Mouse (Mus musculus) spleen, postnatal 36 days (tissue): ENCODE data around the gene Slc1a1.

Experiments
- DNase-seq, 2 experiments: peaks; one replicate each; pipeline ENCODE4 v3.0.0; 2022; ENCODE audit warnings: low spot score in 2 of 2, mixed read lengths in 1 of 2

Slc1a1 gene

DNA sequence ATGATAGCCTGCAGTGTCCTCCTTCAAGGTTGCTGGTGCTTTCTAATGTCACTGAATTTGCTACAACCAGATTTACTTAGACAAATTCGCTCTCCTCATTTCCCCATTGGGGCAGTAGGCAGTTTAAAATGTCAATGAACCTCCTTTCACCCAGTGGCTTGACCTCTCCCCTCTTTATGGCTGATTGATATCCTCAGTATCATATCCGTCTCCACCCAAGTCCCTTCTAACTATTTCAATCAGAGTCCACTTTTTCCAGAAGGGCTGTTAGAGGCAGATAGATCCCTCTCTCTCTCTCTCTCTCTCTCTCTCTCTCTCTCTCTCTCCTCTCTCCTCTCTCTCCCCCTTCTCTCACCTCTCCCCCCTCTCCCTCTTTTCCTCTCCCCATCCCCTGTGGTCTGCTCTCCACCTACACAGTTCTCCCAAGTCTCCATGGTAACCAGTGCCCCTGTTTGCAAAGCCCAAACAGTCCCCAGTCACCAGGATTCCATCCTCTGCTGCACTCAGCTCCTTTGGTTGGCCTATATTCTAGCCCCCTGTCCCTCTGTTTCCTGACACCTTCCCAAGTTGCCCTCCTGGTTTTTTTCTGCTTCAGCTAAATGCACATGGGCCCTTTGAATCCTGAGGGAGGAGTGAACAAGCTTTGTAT is 80.9 kb downstream of the Slc1a1 start:
- DNase-seq, result no peak

DNA sequence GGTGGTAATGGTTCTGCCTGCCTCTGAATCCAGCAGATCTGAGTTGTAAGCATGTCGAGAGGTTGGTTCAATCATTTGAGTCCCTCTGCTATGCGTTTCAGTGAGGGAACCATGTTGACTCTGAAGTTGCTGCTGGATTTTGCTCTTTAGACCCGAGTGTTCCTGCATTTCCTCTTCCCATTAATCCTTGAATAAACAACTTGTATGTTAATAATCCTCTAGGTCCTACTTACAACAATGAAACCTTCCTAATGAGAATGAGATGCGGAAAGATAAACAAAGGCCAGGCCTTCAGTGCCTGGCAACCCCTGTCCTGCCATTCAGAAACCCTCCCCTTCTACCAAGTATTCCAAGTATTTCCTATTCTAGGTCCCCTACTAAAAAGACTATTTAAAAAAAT is 81.6 kb downstream of the Slc1a1 start:
- no peak for DNase-seq

DNA sequence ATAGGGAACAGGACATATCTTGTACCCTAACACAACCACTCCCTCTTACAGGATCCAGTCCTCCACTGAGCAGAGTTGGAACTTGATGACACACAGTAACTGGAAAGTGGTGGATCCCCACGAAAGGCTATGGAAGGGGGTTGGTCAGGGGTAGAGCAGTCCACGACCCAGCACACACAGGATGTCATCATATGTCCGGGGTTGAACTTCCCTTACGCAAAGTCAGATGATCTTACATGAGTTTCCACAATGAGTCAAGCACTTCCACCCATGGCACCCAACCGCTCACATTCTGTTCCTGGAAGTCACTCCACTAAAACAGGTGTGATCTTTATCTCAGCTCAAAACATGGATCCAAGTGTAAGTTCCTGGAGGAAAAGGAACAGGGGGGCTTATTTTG is 83.0 kb downstream of the Slc1a1 start:
- no peak for DNase-seq

DNA sequence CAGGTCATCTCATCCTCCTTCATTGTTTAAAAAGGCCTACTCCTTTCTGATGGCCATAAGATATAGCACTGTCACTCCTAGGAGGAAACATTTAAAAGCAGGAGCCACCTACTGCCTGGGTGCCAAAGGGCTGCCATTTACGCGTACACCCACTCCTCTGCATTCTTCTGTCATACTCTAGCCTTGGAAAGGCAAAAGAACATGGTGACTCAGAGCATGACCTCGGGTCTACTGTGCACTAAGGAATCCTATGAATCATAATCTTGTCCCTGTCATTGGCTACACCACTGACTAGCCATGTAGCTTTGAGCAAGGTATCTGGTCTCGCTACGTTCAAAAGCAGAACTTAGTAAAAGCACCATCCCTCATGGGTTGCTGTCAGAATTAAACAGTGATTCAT is 91.5 kb downstream of the Slc1a1 start:
- no peak for DNase-seq

DNA sequence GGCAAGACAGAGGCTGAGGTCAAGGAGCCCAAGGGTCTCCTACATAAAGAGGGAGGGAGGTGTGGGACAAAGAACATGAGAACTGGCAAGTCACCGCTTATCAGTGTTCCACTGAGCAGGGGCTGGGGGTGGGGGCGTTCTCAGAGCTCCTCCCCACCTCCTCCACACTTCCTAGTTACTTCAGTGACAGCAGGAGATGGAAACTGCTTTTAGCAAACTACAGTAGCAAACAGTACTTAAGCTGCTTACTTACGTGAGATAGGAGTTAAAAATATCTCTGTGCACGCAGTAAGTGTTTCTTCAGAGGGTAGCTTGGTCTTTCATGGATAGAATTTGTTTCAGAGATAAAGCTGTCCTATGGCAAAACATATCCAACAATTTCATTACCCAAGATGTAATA is 92.5 kb downstream of the Slc1a1 start:
- DNase-seq, result no peak

DNA sequence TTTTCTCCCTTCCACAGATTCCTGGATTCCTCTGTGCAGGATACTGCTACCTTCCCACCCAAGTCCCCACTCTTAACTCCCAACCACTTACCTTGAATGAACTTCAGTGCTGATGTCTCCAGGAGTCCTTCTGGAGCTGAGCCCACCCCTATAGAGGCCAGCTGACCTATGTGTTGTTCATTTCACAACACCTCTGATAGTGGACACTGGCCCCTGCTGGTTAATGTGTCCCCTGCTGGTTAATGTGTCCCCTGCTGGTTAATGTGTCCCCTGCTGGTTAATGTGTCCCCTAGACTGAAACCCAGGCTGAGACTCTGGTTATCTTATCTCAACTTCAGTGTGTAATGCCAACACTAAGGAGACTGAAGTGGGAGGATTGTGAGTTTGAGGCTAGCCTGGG is 94.2 kb downstream of the Slc1a1 start:
- DNase-seq, result no peak

DNA sequence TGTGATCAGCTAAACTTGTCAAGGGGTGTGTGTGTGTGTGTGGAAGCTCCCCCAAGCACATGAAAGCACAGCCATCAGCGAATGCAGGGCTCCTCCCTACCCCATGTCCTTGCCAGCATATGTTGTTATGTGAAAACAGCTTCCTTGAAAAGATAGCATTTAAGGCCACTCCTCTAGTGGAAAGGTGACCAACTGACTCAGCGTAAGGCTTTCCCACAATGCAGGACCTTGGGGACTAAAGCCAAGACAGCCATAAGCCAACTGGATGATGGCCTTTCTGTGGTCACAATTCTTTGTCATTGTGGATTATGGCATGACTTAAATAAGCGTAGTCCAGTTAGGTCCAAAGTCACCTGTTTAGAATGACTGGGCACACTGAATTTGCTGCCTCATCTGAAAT is 100.0 kb downstream of the Slc1a1 start:
- DNase-seq, result no peak

DNA sequence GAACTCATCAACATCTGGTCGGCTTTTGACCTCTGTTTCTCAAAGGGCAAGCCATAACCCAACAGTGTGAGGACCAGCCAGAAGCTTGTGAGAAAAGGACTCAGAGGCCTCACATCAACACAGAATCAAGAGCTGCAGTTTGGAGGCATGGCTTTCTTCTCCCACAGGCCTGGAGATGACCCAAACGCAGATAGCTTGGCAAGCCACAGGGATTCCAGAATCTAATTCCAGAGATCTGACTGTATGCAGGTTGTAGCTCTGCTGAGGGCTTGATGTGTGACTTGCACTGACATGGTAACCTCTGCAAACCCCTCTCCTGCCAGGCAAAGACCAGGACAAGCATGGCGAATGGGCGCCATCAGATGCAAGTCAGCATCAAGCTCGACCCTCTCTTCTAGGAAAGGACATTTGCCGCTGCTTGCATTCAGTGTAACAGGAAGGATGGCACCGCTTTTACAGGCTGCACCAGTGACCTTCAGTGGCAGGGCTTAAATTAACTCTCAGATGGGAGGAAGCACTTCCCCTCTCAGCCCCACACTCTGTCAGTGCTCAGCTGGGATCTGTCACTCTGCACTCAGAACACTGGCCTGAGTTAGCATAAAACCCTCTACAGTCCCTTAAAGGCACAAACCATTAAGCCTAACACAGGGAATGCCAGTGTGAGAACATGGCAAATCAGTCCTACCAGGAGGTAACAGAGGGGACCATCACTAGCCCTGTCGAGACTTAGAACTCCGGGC is 105.5 kb downstream of the Slc1a1 start:
- DNase-seq, result no peak

DNA sequence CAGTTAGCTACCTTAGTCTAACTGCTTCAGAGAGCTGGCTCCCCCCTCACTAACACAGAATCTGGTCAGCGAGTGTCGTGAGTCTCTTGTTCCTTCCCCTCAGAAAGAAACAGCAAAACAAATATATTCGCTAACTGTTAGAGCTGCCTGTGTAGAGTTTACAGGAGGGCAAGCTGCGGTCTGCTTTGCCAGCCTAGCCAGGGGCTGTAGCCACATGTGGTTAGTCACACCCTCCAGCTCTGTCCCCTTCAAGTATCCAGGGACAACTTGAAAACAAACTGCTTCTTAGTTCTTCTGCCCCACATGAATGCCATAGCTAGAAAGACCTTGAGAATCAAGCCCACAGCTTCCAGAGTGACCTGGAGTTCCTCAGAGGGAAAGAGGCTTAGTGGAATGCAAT is 106.4 kb downstream of the Slc1a1 start:
- DNase-seq, result no peak

DNA sequence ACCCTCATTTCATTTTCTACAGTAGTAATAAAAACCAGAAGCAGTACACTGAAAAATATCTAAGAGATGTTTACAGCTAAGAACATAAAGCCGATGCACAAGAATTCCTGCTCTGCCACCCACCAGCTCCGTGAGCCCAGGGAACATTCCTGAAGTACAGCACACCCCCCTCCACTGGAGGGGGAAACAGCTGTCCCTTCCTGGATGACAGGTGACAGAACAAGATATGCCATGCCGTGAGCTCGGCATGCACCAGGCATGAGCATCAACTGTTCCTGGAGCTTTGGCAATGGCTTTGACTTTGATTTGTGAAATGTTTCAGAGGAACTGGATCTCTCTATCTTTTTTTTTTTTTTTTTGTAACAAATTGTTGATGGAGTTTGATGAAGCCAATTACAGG is 111.9 kb downstream of the Slc1a1 start:
- no peak for DNase-seq

DNA sequence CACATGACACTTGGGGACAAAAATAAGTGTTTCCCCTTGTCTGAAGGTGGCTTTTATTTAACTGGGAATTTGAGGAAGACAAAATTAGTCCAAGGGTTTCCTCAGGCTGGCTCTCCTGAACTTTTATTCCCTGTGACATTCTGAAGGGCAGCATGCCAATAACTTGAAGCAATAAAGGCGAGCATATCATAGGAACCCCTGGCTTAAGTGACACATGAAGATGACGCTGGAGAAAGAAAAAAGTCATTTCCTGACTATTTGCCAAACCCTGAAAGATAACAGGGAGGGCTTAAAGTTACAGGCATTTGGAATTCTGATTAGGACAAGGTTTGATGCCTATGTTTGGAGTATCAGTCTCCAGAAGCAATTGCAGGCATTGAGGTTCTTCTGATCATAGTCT is 112.5 kb downstream of the Slc1a1 start:
- DNase-seq, result no peak

DNA sequence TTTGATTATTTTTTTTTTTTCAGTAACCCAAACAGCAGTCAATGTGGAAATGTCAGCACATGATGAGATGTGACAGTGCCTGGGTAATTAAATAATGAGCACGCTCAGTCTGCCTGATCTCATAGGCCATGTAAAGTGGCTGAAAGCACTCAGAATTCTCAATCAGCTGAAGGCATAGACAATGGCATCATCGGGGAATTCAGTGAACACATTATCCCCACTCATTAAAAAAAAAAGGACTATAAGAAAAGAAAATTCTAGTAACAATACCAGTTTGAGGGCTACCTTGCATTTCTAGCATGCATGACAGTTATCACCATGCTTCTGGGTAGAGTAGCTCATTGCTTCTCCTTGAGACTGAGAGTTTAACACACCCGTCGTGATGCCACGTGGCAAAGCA is 116.4 kb downstream of the Slc1a1 start:
- no peak for DNase-seq

DNA sequence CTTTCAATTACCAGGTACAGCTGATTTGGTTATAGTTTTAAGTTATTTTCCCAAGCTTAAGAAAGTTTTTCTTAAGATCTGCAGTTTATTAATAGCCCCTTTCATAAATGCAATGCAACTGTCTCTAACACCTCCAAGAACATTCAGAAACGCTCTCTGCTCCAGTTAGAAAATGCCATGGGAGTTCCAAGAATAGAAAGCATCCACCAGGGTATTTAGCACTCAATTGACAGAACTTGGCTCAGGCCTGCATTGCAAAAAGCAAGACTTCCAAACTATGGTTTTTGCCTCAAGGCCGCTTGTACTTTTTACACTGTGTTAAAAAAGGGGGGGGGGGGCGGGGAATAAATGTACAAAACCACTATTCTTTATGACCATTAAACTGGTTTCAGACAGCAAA is 128.3 kb downstream of the Slc1a1 start:
- DNase-seq, result no peak

DNA sequence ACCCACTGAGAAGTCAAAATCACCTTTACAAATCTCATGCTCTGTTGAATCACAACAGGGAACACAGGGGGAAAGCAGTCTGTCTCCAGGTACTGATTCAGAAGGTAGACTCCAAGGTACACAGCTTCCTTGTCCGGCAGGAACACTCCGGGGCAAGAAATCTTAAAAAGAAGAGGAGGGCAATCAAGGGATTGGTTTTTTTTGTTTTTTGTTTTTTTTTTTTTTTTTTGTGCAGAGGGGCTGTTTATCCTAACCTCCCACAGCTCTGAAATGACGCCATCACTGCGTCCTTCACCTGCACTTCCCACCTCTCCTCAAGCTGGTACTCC is 128.6 kb downstream of the Slc1a1 start:
- no peak for DNase-seq
